Mouse (Mus musculus) cerebellum, adult 2 months (tissue): ENCODE data around the gene Rif1.

Experiments
- CTCF ChIP-seq: fragments of 200-500 bp; IDR thresholded peaks from 2 replicates; pipeline ENCODE4 v1.5.1; 2011; ENCODE audit warnings: low read depth, mild to moderate bottlenecking, control low read depth, low read length, moderate library complexity, borderline replicate concordance; ENCODE audit not compliant: insufficient read depth
- POLR2A ChIP-seq: fragments of 200-500 bp; IDR thresholded peaks from 2 replicates; pipeline ENCODE4 v1.6.1; 2011; ENCODE audit warnings: low read length, control low read depth, borderline replicate concordance; ENCODE audit not compliant: insufficient read depth

- TF ChIP-seq CTCF, result no peak
- TF ChIP-seq POLR2A, result no peak
Observed at GRCm38 (mm10) chr2:52038558-52038957, 34.1 kb upstream of the Rif1 start.
